Mouse (Mus musculus): ENCODE data around the gene Slc5a7. TPM values are rescaled to one million over a fixed set of nuclear protein-coding genes. Genes with fewer than 3 reads are reported as not detected.
A peak's percentile ranks its signal among the peaks of the same experiment; 100 is the strongest.

Slc5a7 gene
- polyA plus RNA-seq (2015; fragmentation: Nextera tagmentation; extraction: Ambion mirVana): 2.1 and 2.9 TPM in 2 replicates

GRCm38 (mm10) chr17:54298934-54299333, at the start of gene Slc5a7:
Gene Slc5a7 (minus strand): TSS chr17:54299034.
- Histone ChIP-seq H3K27me3 (replicated peaks) (peaks cover 15% of the 10 kb centered on the region; the same call in 1 of the 2 replicates), H3K9ac (peak within 1 kb of the TSS; percentile 40), H3K4me2 (peak within 1 kb of the TSS; percentile 94), H3K36me3 (replicated peaks) (no peaks in the 10 kb centered on the region), H3K9me3 (no peaks in the 10 kb centered on the region), H3K4me3 (peak within 1 kb of the TSS; percentile 49), H3K4me1 (peaks cover 6% of the 10 kb centered on the region), H3K27ac (no peak within 1 kb of the TSS)
- WGBS: 45% methylated on average over 1 of the region's 1 CpGs
- ATAC-seq (replicated peaks): peak; percentile 30; the same call in 1 of the 2 replicates

GRCm38 (mm10) chr17:54347672-54348071, 48.8 kb upstream of the Slc5a7 start:
- no peaks in the 10 kb centered on the region for H3K36me3 ChIP-seq (replicated peaks)
- H3K9ac ChIP-seq: no peak overlapping the region
- ATAC-seq (replicated peaks): no peak
- H3K4me3 ChIP-seq: no peak overlapping the region
- no peaks in the 10 kb centered on the region for H3K27me3 ChIP-seq (replicated peaks)
- H3K4me2 ChIP-seq: no peak overlapping the region
- 92% methylated on average over 8 of the region's 8 CpGs for WGBS
- no peak overlapping the region for H3K27ac ChIP-seq
- no peaks in the 10 kb centered on the region for H3K4me1 ChIP-seq
- H3K9me3 ChIP-seq: no peaks in the 10 kb centered on the region

GRCm38 (mm10) chr17:54343395-54343794, 44.6 kb upstream of the Slc5a7 start:
- 0 out of 2 replicates have a peak, but pooled peaks have one; percentile 54 for ATAC-seq (replicated peaks)
- 24% methylated on average over 4 of the region's 4 CpGs for WGBS

GRCm38 (mm10) chr17:54298232-54298924, 456 bp downstream of the Slc5a7 start:
- ATAC-seq (replicated peaks): peak; percentile 72
- Histone ChIP-seq H3K27me3 (replicated peaks) (peaks cover 15% of the 10 kb centered on the region; the same call in 1 of the 2 replicates), H3K9me3 (no peaks in the 10 kb centered on the region), H3K27ac (no peak overlapping the region), H3K36me3 (replicated peaks) (no peaks in the 10 kb centered on the region), H3K4me1 (peaks cover 6% of the 10 kb centered on the region), H3K4me2 (peak overlapping the region; percentile 94), H3K9ac (peak overlapping the region; percentile 40), H3K4me3 (peak overlapping the region; percentile 49)
- 2% methylated on average over 37 of the region's 37 CpGs for WGBS

More at GRCm38 (mm10) chr17:54343395-54343794, 44.6 kb upstream of the Slc5a7 start:
- H3K9ac ChIP-seq: no peak overlapping the region
- H3K27me3 ChIP-seq (replicated peaks): no peaks in the 10 kb centered on the region
- H3K4me2 ChIP-seq: no peak overlapping the region
- no peak overlapping the region for H3K4me3 ChIP-seq
- no peaks in the 10 kb centered on the region for H3K36me3 ChIP-seq (replicated peaks)
- H3K4me1 ChIP-seq: no peaks in the 10 kb centered on the region
- H3K27ac ChIP-seq: no peak overlapping the region
- no peaks in the 10 kb centered on the region for H3K9me3 ChIP-seq

- no peaks in the 10 kb centered on the region for H3K9me3 ChIP-seq
- H3K4me1 ChIP-seq: no peaks in the 10 kb centered on the region
- H3K27ac ChIP-seq: no peak overlapping the region
- ATAC-seq (replicated peaks): no peak
- no peak overlapping the region for H3K9ac ChIP-seq
- no peaks in the 10 kb centered on the region for H3K27me3 ChIP-seq (replicated peaks)
- no peak overlapping the region for H3K4me3 ChIP-seq
- no peak overlapping the region for H3K4me2 ChIP-seq
- no peaks in the 10 kb centered on the region for H3K36me3 ChIP-seq (replicated peaks)
Observed at GRCm38 (mm10) chr17:54250783-54251182, 48.1 kb downstream of the Slc5a7 start.

GRCm38 (mm10) chr17:54243650-54244300, 55.1 kb downstream of the Slc5a7 start:
- no peaks in the 10 kb centered on the region for H3K36me3 ChIP-seq (replicated peaks)
- no peak overlapping the region for H3K27ac ChIP-seq
- H3K4me3 ChIP-seq: no peak overlapping the region
- no peaks in the 10 kb centered on the region for H3K4me1 ChIP-seq
- H3K27me3 ChIP-seq (replicated peaks): no peaks in the 10 kb centered on the region
- H3K9ac ChIP-seq: no peak overlapping the region
- H3K4me2 ChIP-seq: no peak overlapping the region
- H3K9me3 ChIP-seq: no peaks in the 10 kb centered on the region
- ATAC-seq (replicated peaks): no peak

GRCm38 (mm10) chr17:54239435-54239834, 59.4 kb downstream of the Slc5a7 start:
- WGBS: 76% methylated on average over 8 of the region's 8 CpGs
- Histone ChIP-seq H3K4me2 (no peak overlapping the region), H3K27me3 (replicated peaks) (no peaks in the 10 kb centered on the region), H3K4me1 (no peaks in the 10 kb centered on the region), H3K4me3 (no peak overlapping the region), H3K9me3 (no peaks in the 10 kb centered on the region), H3K27ac (no peak overlapping the region), H3K9ac (no peak overlapping the region), H3K36me3 (replicated peaks) (no peaks in the 10 kb centered on the region)
- no peak for ATAC-seq (replicated peaks)

Measured in midbrain, embryonic 15.5 days (tissue).